Mouse (Mus musculus): Measurements from ENCODE around the gene Rem2.

DNA sequence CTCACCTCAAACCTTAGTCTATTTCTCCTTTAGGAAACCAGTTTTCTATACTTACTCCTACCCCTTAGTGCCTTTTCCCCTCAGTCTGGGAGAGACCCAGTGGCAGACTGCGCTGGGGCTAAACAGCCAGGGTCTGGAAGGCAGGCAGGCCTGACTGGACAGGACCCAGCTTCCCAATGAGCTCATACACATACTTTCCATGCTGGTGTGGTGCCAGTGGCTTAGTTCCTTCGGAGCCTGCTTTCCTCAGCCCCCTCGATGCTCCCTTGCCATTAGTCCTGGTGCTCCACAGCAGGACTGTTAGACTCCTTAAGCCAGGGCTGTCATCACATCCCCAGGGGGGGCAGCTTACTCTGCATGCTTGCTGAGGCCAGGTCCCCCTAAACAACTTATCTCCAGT lies 30.4 kb upstream of the Rem2 start:
- TF ChIP-seq POLR2A (IDR thresholded peaks at IDR 0.05; ENCODE audit: extremely low read depth, insufficient read depth, low read length) (no peak), CTCF (IDR thresholded peaks at IDR 0.05; ENCODE audit: extremely low read depth, insufficient read depth, low read length) (no peak)

Data from cortical plate, adult 2 months (tissue).